Mouse (Mus musculus) liver, embryonic 14 days (tissue): ENCODE data around the gene Olfr812. TPM values are rescaled to one million over a fixed set of nuclear protein-coding genes. Genes with fewer than 3 reads are reported as not detected.

ENCODE experiments used
- polyA plus RNA-seq: library from polyadenylated mRNA; depleted of rRNA; stranded (reverse); fragments of >200 nt; gene quantifications from 2 replicates; pipeline ENCODE4 v1.2.3, GENCODE M21; 2012; rRNA removed

Olfr812 gene
- polyA plus RNA-seq, result not detected in 2 replicates

DNA sequence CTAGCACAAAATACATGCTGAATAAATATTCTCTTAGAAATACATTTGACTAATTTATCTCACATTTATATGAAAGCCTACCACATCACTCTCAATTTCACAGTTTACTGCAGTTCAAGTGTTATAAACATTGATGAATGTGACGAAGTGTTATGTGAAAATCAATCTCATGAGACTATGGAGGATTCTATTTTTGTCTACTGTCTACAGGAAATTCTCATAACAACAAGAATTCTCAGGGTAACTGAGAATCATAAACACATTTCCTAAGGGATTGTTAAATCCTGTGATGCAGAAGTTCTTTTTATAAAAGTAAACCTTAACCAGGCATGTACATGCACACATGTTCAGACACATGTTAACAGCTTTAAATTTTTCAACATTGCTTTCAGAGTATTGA is at the start of gene Olfr812:
Olfr812 (minus strand) TSS at position 101 of the 400 bp plus-strand sequence.

DNA sequence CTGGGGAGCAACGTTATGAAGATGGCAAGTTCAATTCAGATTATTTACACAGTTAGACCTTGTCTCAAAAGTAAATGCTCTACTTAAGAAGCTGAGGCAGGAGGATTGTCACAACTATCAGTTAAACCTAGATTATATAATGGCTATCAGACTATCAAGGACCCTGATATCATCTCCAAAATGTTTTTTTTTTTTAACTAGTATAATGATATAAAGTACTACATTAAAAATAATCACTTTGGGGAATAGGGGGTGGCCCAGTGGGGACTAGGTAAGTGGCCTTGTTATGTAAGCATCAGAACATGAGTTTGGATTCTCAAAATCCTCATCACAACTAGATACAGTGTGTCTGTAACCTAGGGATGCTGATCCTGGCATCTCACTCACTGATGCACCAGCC is 33.9 kb upstream of the Olfr812 start, which contains the start of gene Olfr814:
Olfr814 (minus strand) TSS at position 101 of the 400 bp plus-strand sequence.

DNA sequence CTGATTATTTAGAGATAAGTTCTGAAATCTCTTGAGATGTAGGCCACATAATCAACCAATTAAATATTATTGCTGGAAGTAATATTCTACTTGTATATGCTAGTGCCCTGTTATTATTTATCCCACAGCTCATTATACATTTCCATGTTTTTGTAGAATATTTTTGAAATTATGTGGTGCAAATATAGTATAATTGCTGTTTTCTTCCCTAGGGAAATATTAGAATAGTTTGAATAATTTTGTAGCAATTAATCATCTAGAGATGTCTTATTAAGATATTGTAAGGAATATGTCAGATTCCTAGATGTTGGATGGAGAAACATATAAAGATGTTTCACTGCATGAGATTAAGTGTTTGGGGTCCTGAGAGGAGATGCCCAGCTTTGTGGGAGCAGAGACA is 9.2 kb upstream of the Olfr812 start, which contains the start of gene Olfr813:
Olfr813 (plus strand) TSS at position 301 of the 400 bp plus-strand sequence.

DNA sequence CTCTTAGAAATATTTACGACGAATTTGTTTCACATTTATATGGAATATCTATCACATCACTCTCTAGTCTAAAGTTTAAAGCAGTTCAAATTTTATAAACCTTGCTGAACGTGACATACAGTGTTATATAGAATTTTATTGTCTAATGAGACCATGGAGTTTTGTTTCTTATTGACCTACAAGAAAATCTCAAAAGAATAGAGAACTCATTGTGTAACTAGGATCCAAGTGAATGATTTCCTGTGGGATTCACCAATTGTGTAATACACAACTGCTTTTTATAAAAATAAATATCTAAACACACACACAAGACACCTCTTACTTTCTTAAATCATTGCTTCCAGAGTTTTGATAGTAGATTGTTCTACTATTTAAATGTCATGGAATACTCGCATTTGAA is 41.6 kb downstream of the Olfr812 start, which contains the start of gene Olfr811:
Olfr811 (minus strand) TSS at position 101 of the 400 bp plus-strand sequence.

DNA sequence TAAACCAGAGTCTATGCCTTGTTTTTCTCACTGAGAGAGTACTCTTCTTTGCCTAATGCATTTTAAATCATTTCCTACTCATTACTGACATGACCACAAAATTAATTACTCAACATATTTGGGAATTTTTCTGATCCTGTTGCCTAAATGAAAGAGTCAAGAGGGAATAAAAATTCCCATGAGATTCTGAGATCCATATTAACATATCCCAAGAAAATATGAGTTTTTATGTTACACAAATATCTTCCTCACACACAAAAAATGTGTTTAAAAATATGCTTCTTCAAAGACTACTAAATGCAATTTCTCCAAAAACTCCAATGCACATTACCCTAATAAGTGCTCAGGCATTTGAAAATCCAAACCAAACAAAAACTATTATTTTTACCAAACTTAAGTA is 51.1 kb downstream of the Olfr812 start, which contains the start of gene Olfr810:
Olfr810 (minus strand) TSS at position 101 of the 400 bp plus-strand sequence.

Other genes with a start within 250 kb of the Olfr812 start
- gene Olfr796, start 233.5 kb downstream of the Olfr812 start, polyA plus RNA-seq, result not detected in 2 replicates
- gene Olfr798, start 218.2 kb downstream of the Olfr812 start, polyA plus RNA-seq, result not detected in 2 replicates
- gene Olfr799, start 208.6 kb downstream of the Olfr812 start, polyA plus RNA-seq, result not detected in 2 replicates
- not detected in 2 replicates for gene Olfr800, start 188.4 kb downstream of the Olfr812 start, polyA plus RNA-seq
- gene Olfr801, start 172.2 kb downstream of the Olfr812 start, polyA plus RNA-seq, result not detected in 2 replicates
- not detected in 2 replicates for gene Olfr802, start 157.9 kb downstream of the Olfr812 start, polyA plus RNA-seq
- not detected in 2 replicates for gene Olfr803, start 151.8 kb downstream of the Olfr812 start, polyA plus RNA-seq
- not detected in 2 replicates for gene Olfr804, start 142.9 kb downstream of the Olfr812 start, polyA plus RNA-seq
- gene Olfr805, start 116.7 kb downstream of the Olfr812 start, polyA plus RNA-seq, result not detected in 2 replicates
- gene Olfr806, start 104.2 kb downstream of the Olfr812 start, polyA plus RNA-seq, result not detected in 2 replicates
- gene Olfr807, start 88.3 kb downstream of the Olfr812 start, polyA plus RNA-seq, result not detected in 2 replicates
- gene Olfr808, start 80.6 kb downstream of the Olfr812 start, polyA plus RNA-seq, result not detected in 2 replicates
- not detected in 2 replicates for gene Olfr809, start 71.5 kb downstream of the Olfr812 start, polyA plus RNA-seq
- gene Olfr810, start 51.2 kb downstream of the Olfr812 start, polyA plus RNA-seq, result not detected in 2 replicates
- gene Olfr811, start 41.7 kb downstream of the Olfr812 start, polyA plus RNA-seq, result not detected in 2 replicates
- not detected in 2 replicates for gene Olfr813, start 9.3 kb upstream of the Olfr812 start, polyA plus RNA-seq
- not detected in 2 replicates for gene Olfr814, start 33.8 kb upstream of the Olfr812 start, polyA plus RNA-seq
- not detected in 2 replicates for gene Olfr815, start 59.8 kb upstream of the Olfr812 start, polyA plus RNA-seq
- not detected in 2 replicates for gene Olfr816, start 69.5 kb upstream of the Olfr812 start, polyA plus RNA-seq
- not detected in 2 replicates for gene Olfr818, start 103.0 kb upstream of the Olfr812 start, polyA plus RNA-seq
- not detected in 2 replicates for gene Olfr819, start 121.2 kb upstream of the Olfr812 start, polyA plus RNA-seq
- not detected in 2 replicates for gene Olfr247, start 130.0 kb upstream of the Olfr812 start, polyA plus RNA-seq
- not detected in 2 replicates for gene Gm10310, start 139.0 kb upstream of the Olfr812 start, polyA plus RNA-seq
- not detected in 2 replicates for gene Olfr820, start 166.5 kb upstream of the Olfr812 start, polyA plus RNA-seq
- gene Olfr821, start 184.3 kb upstream of the Olfr812 start, polyA plus RNA-seq, result not detected in 2 replicates
- not detected in 2 replicates for gene Olfr822, start 225.1 kb upstream of the Olfr812 start, polyA plus RNA-seq